Mouse (Mus musculus) embryonic facial prominence, embryonic 13.5 days (tissue): Measurements from ENCODE around the gene Vmn1r3. TPM values are rescaled to one million over a fixed set of nuclear protein-coding genes. Genes with fewer than 3 reads are reported as not detected.

Experiments used
- polyA plus RNA-seq: library from polyadenylated mRNA; unstranded; fragments of >200 nt; fragmentation: Nextera tagmentation; extraction: Ambion mirVana; gene quantifications from 2 replicates; pipeline ENCODE4 v1.2.1, GENCODE M21; 2015

Gene Vmn1r3
- polyA plus RNA-seq, 1 experiment from 2014 or later = not detected

Other genes starting within 250 kb of the Vmn1r3 start
- gene Vmn1r2, start 18.0 kb downstream of the Vmn1r3 start, polyA plus RNA-seq = not detected in 2 replicates